Comparison of ENCODE assay signal across 9 mouse cellular contexts in the genomic region with DNA sequence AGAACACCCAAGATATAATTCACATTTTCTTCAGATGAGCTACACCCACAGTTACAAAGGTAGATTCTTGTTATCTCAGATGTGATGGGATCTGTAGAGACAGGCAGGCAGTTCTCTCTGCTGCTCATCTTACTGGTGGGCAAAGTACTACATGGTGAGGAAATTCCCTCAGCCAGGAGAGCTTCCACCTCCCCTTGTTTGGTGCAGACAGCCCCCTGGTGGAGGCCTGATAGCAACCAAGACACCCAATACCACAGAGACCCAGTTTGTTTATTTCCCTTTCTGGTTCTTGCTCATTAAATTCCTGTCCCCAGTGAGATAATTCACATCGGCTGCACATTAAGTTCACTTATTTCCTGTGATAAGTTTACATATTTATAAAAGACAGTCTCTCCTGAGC.
DNase-seq lines count a peak whose midpoint lies in the region; ATAC-seq and TF ChIP-seq lines count a peak whose summit lies in the region.
"Had no signal": no experiment of that assay in that cellular context is flagged by ENCODE, and none has a peak within 500 bp of the region (broad histone marks: within the 10 kb centered on the region; RNA-seq: fewer than 3 reads in every experiment).

No protein-coding gene starts in this region.

- H3K27me3 ChIP-seq in forebrain, embryonic 14.5 days (replicated peaks; ENCODE audit: control insufficient read depth, insufficient read depth, low read length): no peaks in the 10 kb centered on the region
- no peaks in the 10 kb centered on the region for H3K27me3 ChIP-seq in forebrain, embryonic 15.5 days
- no peaks in the 10 kb centered on the region for H3K27me3 ChIP-seq in intestine, embryonic 15.5 days (replicated peaks)
- no peaks in the 10 kb centered on the region for H3K27me3 ChIP-seq in small intestine, adult 2 months (ENCODE audit: control insufficient read depth, insufficient read depth, low read length)
- H3K27me3 ChIP-seq in cerebellum, adult 2 months (ENCODE audit: control insufficient read depth, insufficient read depth, low read length): no peaks in the 10 kb centered on the region
- H3K27me3 ChIP-seq: embryonic facial prominence, embryonic 13.5 days had no signal

- WGBS in forebrain, embryonic 14.5 days: 82% methylated on average over 1 of the region's 1 CpGs
- WGBS in forebrain, embryonic 15.5 days: 76% methylated on average over 1 of the region's 1 CpGs
- 22% methylated on average over 1 of the region's 1 CpGs for WGBS in intestine, embryonic 15.5 days
- WGBS in small intestine, adult 2 months: 27% methylated on average over 1 of the region's 1 CpGs
- WGBS in cerebellum, adult 2 months: 70% methylated on average over 1 of the region's 1 CpGs

- H3K9ac ChIP-seq in forebrain, embryonic 14.5 days (ENCODE audit: low read length): no peak overlapping the region
- no peak overlapping the region for H3K9ac ChIP-seq in forebrain, embryonic 15.5 days (replicated peaks)
- H3K9ac ChIP-seq in intestine, embryonic 15.5 days: no peak overlapping the region
- H3K9ac ChIP-seq: embryonic facial prominence, embryonic 13.5 days had no signal

- ATAC-seq in forebrain, embryonic 14.5 days: no peak
- no peak for ATAC-seq in forebrain, embryonic 15.5 days (replicated peaks)
- peak; percentile 77 for ATAC-seq in intestine, embryonic 15.5 days

- TF ChIP-seq POLR2A in small intestine, adult 2 months (IDR thresholded peaks at IDR 0.05; ENCODE audit: low read depth, low read length): no peak
- TF ChIP-seq POLR2A in cerebellum, adult 2 months (IDR thresholded peaks at IDR 0.05; ENCODE audit: borderline replicate concordance, insufficient read depth, low read length): no peak

- no peak overlapping the region for H3K4me3 ChIP-seq in forebrain, embryonic 14.5 days (ENCODE audit: low read depth, low read length)
- no peak overlapping the region for H3K4me3 ChIP-seq in forebrain, embryonic 15.5 days
- H3K4me3 ChIP-seq in intestine, embryonic 15.5 days (replicated peaks): no peak overlapping the region
- no peak overlapping the region for H3K4me3 ChIP-seq in small intestine, adult 2 months (ENCODE audit: low read depth, low read length)
- no peak overlapping the region for H3K4me3 ChIP-seq in cerebellum, adult 2 months (replicated peaks; ENCODE audit: insufficient read depth, low read depth, low read length)
- H3K4me3 ChIP-seq: embryonic facial prominence, embryonic 13.5 days had no signal

- no peaks in the 10 kb centered on the region for H3K9me3 ChIP-seq in forebrain, embryonic 14.5 days (replicated peaks; ENCODE audit: control insufficient read depth, low read length)
- no peaks in the 10 kb centered on the region for H3K9me3 ChIP-seq in forebrain, embryonic 15.5 days
- no peaks in the 10 kb centered on the region for H3K9me3 ChIP-seq in intestine, embryonic 15.5 days
- H3K9me3 ChIP-seq: embryonic facial prominence, embryonic 13.5 days had no signal

- H3K36me3 ChIP-seq in forebrain, embryonic 14.5 days (ENCODE audit: control insufficient read depth, insufficient read depth, low read length): no peaks in the 10 kb centered on the region
- H3K36me3 ChIP-seq in forebrain, embryonic 15.5 days: no peaks in the 10 kb centered on the region
- H3K36me3 ChIP-seq in intestine, embryonic 15.5 days: no peaks in the 10 kb centered on the region
- no peaks in the 10 kb centered on the region for H3K36me3 ChIP-seq in small intestine, adult 2 months (ENCODE audit: control insufficient read depth, insufficient read depth, low read length)
- H3K36me3 ChIP-seq: embryonic facial prominence, embryonic 13.5 days had no signal

- TF ChIP-seq CTCF in small intestine, adult 2 months (IDR thresholded peaks at IDR 0.05; ENCODE audit: extremely low read depth, insufficient read length, insufficient replicate concordance, low read depth, low read length): peak; percentile 47; the same call in 1 of the 2 replicates
- no peak for TF ChIP-seq CTCF in cerebellum, adult 2 months (IDR thresholded peaks at IDR 0.05; ENCODE audit: borderline replicate concordance, insufficient read depth, low read depth, low read length)

- peak; percentile 7 for DNase-seq in forebrain, embryonic 14.5 days (ENCODE audit: low spot score)
- peak; percentile 39 for DNase-seq in ovary, postnatal 36 days (ENCODE audit: low spot score)
- no peak for DNase-seq in ovary, postnatal 10 days (ENCODE audit: low spot score)
- no peak for DNase-seq in cerebellum, adult 2 months
- DNase-seq in cerebellum, postnatal 14 days: no peak

- no peak overlapping the region for H3K4me2 ChIP-seq in forebrain, embryonic 14.5 days (ENCODE audit: low read length)
- no peak overlapping the region for H3K4me2 ChIP-seq in forebrain, embryonic 15.5 days (replicated peaks)
- H3K4me2 ChIP-seq in intestine, embryonic 15.5 days (replicated peaks): no peak overlapping the region

- H3K4me1 ChIP-seq in forebrain, embryonic 14.5 days (ENCODE audit: control insufficient read depth, insufficient read depth, low read length): no peaks in the 10 kb centered on the region
- H3K4me1 ChIP-seq in forebrain, embryonic 15.5 days: no peaks in the 10 kb centered on the region
- H3K4me1 ChIP-seq in intestine, embryonic 15.5 days (replicated peaks): no peaks in the 10 kb centered on the region
- H3K4me1 ChIP-seq in small intestine, adult 2 months (ENCODE audit: control insufficient read depth, insufficient read depth, insufficient read length, low read length): 0 out of 2 replicates have a peak, but pooled peaks cover 4% of the 10 kb centered on the region
- no peaks in the 10 kb centered on the region for H3K4me1 ChIP-seq in cerebellum, adult 2 months (ENCODE audit: control insufficient read depth, insufficient read depth, low read length)

- H3K27ac ChIP-seq in forebrain, embryonic 14.5 days (ENCODE audit: low read depth, low read length): no peak overlapping the region
- no peak overlapping the region for H3K27ac ChIP-seq in forebrain, embryonic 15.5 days (replicated peaks)
- H3K27ac ChIP-seq in intestine, embryonic 15.5 days: no peak overlapping the region
- H3K27ac ChIP-seq in small intestine, adult 2 months (ENCODE audit: insufficient read depth, low read depth, low read length): no peak overlapping the region
- no peak overlapping the region for H3K27ac ChIP-seq in cerebellum, adult 2 months (ENCODE audit: insufficient read depth, low read length)
- H3K27ac ChIP-seq: embryonic facial prominence, embryonic 13.5 days had no signal

Comparison
In these comparisons a context has a peak if more than half of its experiments do, and no peak if none do; other contexts are left out.
1. DNase-seq: peak in forebrain, embryonic 14.5 days (single experiment) and ovary, postnatal 36 days (single experiment); none in ovary, postnatal 10 days (single experiment), cerebellum, adult 2 months (0 of 2) and cerebellum, postnatal 14 days (0 of 2).